Mouse (Mus musculus): Measurements from ENCODE around the gene Dnm1.

Gene Dnm1

DNA sequence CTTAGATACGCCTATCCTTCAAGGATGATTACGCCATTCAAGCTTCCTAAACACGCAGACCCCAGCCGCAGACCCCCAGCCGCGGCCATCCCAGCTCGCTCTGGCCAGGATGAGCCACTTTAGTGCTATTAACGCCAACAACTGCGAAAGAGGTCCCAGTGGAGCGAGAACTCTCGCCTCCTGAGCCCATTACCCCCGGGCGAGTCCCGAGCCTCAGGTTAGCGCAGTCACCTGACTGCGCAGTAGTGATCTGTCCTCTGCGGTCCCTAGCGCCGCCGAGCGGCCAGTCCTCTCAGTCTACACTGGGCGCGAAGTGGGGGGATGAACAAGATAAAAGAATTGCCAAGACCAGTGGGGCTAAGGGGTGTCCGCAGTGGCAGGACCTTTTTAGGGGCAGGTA lies 8.3 kb upstream of the Dnm1 start:
- DNase-seq: peak; percentile 91 to 94

DNA sequence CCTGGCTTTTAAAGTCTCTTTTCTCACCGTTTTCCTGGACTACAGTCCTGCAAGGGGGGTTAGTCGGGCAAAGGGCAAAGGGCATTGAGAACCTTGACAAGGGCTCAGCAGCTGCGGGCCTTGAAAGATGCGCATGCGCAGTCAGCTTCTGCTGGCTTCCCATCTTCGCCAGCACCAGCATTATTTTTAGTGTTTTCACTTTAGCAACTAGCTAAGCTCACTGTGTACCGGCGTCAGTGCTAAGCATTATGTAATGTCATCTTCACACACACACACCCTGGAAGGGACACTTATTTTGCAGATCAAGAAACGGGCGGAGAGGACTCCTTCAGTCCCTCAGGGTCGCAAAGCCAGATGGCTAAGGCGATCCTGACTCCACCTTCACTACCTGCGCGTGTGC lies 7.6 kb upstream of the Dnm1 start:
- DNase-seq: peak; percentile 86 to 87

DNA sequence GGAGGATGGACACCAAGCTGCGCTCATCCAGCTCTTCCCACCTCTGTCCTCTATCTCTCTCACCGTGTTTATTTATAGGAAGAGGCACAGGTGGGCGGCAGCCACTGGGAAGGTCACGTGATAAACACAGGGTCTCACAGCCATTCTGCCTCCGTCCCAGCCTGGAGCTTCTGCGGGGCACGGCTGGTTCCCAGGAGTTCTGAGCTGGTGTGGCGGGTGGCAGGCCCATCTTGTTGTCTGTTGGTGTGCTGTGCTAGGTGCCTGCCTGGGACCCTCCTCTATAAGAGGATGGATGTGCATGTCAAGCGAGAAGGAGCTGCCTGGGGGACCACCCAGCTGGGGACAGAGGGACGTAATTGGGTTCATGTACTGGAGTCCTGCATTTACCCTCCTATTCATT lies 5.2 kb upstream of the Dnm1 start:
- no peak for DNase-seq

DNA sequence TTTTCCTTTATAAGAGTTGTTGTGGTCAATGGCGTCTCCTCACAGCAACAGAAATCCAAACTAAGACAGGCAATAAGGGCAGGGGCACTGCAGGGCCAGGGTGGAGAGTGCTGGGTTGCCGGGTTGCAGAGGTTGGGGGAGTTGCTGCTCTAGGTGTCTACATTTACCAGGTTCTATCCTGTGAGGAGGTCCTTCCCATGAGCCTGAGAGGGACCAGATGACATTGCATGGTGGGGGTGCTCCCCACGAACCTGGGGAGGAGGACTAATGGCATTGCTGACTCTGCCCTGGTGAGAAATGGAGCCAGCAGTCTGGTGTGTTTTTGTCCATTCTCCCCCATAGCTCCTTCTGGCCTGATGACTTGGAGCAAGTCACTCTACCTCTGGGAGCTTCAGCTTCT lies 4.6 kb upstream of the Dnm1 start:
- no peak for DNase-seq

DNA sequence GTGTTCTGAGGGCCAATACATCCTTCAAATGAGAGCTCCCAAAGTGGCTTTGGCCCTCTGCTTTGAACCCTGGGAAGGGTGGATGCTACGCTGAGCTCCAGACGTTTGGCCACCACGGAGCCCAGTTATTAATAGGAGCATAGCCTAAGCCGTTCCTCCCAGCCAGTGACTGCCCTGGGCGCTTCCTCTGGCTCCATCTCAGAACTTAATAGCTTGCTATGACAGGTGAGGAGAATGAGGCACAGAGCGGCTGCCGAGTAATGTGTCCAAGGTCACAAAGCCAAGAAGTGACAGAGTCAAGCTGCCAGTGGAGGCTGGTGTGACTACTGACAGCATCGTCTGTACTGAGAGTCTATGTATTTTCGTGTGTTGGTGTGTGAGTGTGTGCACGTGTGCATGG lies 3.1 kb upstream of the Dnm1 start:
- DNase-seq: no peak

DNA sequence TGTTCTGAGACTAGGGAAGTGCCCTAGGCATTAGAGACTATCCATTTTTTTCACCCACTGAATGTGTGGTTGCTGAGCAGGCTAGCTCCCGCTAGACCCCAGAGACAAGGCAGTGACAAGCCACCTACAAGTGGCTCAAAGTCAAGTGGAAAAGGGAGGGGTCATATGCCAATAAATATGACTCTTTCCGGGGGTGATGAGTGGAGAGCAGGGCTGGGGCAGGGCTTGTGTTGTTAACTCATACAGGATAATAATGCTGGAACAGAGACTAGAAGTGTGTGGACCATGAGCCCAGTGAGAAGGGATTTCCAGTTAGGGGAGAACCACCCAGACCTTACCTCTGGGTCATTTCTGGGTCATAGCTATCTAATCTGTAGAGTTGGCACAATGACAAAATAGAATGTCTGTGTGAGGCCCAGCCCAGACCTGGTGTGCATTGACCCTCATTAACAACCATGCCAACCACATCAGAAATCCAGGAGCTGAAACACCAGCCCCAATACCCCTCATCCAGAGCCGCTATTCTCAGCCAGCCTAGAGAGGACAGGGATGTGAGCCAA lies 1.3 kb upstream of the Dnm1 start:
- no peak for DNase-seq

DNA sequence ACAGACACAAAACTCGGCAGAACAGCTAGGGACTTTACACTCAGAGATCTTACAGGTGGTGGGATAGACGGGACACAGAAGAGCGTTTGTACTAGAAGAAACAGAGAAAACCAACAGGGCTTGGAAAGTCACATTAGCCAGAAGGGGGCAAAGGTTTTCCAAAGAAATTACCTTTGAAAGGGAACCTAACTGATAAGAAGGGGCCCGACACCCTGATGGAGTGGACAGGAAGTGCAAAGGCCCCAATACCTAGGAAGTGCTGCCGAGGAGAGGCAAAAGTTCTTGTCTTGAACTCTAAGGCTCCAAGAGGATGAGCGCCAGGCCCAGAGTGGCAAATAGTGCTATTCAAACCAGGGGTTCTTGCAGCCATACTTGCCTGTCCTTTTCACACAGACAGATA lies 698 bp upstream of the Dnm1 start:
- no peak for DNase-seq

DNA sequence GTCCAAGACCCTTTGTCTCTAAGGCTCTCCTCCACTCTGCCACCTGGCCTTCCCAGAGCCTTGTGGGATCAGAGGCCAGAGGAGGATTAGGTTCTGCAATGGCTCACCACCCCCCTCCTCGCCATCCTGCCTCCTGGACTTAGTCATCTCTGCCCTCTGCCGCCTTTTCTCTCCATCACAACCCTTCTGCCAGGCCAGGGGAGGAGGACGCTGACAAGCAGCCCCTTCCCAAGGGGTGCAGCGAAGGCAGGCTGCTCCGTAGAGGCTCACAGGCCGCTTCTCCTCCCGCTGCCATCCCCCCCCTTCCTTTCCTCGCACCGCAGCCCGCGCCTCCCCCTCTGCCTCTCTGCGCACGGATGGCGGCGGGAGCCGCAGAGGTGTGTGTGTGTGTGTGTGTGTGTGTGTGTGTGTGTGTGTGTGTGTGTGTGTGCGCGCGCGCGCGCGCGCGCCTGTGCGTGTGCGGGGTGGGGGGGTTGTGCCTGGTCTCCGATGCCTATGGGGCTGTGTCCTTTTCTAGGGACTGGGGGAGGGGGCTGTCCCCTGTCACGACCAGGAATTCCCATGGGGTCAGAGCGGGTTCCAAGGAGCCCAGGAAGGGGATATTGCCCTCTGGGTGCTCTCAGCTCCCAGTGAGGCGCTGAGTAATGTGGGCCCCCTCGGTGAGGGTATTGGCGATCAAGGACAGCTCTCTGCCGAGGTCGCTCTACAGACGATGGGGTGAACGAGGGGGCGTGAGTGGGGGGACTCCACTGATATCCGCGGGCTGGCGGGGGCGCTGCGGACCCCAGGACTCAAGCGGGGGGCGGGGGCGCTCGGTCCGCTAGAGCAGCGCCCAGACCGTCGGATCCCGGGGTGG lies 759 bp downstream of the Dnm1 start, which contains the start of gene Ciz1:
Gene Ciz1 (plus strand): TSS at position 177 of the 856 bp plus-strand sequence.
- DNase-seq: peak; percentile 83 to 89

DNA sequence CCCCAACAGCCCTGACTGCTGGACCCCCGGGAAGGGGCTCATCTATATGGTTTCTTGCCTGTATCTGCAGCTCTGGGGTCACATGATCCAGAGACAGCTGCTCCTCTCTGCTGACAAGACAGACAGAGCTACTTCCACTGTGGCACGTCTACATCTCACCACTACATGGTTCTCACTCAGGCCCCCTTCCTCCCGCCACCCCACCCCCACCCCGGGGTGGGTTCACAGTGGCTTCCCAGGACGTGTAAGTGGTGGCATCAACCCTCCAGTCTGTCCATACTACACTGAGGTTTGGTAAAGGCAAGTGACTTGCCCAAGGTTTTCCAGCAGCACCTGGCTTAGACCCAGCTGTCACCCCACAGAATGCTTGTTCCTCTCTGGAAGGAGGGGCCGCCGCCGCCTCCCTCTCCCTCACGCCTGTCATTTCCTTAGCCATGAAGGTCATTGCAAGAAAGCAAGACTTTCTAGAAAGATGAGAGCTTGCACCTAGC lies 1.6 kb downstream of the Dnm1 start:
- peak; percentile 72 to 78 for DNase-seq

DNA sequence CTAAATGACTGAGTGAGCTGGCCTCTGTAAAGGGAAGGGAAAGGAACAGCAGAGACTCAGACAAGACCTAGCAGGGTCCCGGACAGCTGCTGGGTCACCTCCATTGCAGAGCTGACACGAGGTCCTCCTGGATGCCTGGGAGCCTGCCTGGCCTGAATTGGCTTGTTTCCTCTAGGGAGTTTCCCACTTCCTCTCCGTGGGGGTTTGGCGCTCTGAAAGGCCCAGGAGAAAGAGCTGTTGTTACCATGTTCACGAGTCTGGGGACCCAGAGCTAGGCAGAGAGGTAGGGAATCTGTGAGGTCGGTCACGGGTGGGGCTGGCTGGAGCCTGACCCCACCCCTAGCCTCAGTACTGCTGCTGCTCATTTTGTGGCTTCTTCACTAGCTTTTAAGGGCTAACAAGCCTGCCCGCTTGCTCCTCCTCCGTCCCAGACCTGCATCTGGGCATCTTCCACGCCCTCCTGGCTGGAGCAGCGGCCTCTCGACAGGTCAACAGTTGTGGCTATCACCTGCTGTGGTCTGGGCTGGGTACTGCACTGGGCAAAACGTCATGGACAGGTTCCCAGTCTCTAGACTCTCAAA lies 2.6 kb downstream of the Dnm1 start:
- peak; percentile 74 for DNase-seq

DNA sequence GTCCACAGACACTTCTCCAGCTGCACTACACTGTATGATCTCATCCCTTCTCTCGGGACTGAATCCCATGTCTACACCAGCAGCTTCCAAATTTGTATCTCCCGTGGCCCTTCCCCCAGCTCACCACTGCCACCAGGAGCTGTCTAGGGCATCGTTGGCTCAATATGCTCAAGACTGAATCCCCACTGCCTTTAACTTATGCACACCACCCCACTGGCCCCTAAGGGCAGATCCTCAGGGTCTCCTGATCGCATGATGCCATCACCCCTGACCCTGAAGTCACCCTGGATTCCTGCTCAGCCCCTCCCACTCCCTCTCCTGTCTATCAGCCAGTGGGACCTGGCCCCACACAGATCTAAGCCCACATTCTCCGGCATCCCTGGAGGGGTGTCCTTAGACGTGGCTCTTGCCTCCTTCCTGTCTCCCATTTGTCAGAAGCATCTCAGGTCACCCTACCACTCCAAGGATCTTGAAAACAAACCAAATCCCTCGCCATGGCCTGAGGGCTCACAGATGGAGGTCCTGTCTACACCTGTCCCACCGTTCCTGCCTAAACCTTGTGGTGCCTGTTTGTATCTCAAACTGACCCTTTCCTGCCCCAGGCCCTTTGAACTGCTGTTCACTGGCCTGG lies 3.4 kb downstream of the Dnm1 start:
- peak; percentile 60 to 61 for DNase-seq

DNA sequence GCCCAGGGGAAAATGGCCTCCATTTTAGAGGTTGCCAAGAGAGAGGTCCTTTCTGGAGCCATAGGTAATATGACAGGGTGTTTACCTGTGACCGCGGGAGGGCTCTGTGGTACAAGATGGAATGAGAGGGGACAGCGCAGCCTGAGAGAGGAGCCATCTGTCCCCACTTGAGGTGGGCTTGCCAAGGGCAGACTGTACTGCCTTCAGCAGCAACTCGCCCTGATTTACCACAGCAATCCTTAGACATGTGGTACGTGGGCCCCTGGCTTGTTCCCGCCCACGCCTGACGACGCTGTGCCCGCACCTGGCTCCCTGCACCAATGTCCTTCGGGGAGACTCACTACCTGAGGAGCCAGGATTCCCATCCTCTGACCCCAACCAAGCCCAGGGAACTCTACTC lies 4.8 kb downstream of the Dnm1 start:
- peak; percentile 83 for DNase-seq

DNA sequence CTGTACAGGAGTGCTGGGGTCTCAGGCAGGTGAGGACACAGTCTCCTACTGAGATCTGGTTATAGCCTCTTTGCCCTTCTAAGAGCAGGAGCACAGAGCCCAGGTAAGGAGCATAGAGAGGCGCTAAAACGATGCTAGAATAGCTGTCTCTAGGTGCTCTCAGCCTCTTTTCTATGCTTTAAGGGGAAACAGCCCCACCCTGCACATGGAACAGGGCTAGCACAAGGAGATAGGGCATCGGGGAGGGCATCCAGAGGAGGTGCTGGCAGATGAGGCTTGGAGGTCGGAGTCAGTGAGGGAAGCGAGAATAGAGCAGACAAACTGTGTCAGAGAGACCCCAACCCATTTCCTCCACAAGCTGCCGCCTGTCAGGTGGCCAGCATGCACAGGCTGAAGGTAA lies 6.1 kb downstream of the Dnm1 start:
- DNase-seq: peak in 1 of 2 experiments; percentile 54

DNA sequence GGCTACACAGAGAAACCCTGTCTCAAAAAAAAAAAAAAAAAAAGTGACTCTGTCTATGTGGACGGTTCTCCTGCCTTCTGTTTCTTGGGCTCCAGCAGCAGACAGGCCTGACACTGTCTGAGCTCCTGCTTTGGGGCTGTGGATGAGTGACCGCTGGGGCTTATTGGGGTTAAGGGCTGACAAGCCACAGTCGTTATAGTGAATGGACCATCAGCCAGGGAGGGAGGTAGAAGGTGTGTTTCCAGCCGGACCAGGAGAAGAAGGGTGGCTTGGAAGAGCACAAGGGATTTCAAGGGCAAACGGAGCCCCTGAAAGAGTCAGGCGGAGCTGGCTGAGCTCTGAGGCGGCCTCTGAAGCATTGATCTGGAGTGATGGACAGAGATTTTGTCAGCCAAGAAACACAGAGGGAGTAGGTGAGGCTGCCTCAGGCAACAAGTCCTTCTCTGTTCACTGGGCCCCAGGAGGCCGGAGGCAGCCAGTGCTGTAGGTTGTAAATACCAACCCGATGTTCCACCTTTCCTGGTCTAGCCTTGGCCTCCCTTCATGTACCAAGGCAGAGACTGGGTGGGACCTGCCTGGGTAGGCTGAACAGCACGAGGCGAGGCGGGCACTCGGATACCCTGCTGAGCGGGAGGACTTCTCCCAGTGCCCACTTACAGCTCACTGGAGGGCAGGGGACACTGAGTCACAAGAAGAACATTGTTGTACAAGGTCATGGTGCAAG lies 8.4 kb downstream of the Dnm1 start:
- DNase-seq: peak; percentile 51 to 60

DNA sequence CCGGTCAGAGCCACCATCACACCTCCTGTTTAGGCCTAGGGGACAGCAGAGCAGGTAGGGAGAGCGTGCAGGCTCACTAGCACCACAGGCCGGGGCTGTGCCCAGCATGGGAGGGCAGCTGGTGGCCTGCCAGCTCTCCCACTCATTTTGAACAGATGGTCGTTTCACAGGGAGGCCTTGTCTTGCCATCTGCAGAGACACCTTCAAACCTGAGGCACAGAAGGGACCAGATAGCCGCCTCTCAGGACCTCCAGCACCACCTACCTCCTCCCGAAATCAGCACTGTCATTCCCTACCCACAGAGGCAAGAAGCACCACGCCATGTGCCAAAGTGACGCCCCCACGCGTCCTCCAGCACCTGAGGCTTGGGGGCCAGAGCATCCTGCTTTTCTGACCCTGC lies 9.1 kb downstream of the Dnm1 start:
- peak; percentile 97 to 99 for DNase-seq

DNA sequence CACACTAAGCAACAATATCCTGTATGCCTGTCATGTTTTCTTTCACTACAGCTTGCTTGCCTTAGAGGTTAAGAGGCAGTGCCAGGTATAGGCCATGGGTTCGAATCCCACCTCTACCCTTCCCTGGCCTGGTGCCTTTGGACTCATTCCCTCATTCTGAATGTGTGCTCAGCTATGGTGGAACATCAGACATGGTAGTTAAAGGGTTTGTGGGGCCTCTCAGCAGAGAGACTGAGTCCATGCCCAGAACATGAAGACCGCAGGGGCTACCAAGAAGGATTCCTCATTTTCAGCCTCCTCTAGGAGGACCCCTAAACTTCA lies 9.8 kb downstream of the Dnm1 start:
- DNase-seq: peak in 1 of 2 experiments; percentile 60

DNA sequence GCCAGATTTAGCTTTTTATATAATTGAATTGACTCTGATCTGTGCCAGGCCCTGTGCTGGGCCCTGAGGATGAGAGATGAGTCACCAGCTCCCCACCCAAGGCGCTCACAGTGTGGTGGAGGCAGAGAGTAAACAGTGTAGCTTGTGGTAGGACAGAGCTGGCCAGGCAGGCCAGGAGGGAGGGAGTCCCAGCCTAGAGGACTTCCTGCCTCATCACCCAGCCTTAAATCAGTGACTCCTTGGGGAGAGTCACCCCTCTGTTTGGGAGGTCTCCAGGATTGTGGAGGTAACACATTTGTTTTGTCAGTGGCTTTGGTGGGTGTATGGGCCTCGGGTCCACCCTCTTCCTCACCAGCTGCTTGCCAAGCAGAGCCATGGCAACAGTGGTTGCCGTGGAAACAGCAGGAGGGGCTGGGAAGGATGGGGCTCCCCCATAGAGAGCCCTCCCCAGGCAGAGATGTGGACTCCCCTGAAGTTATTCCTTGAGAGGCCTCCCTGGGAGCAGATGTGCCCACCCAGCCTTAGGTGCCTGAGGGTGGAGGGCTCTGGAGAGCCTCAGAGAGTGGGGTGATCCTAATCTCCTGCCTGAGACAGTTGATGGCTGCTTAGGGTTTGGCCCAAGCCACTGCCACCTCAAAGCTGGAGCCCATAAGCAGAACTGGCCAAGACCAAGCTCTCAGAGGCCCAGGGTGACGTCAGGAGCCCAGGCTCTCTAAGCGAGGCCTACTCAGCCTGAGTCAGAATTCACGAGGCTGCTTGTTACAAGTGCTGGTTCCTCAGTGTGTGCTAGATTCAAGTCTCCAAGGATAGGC lies 10.4 kb downstream of the Dnm1 start:
- peak; percentile 88 to 89 for DNase-seq

DNA sequence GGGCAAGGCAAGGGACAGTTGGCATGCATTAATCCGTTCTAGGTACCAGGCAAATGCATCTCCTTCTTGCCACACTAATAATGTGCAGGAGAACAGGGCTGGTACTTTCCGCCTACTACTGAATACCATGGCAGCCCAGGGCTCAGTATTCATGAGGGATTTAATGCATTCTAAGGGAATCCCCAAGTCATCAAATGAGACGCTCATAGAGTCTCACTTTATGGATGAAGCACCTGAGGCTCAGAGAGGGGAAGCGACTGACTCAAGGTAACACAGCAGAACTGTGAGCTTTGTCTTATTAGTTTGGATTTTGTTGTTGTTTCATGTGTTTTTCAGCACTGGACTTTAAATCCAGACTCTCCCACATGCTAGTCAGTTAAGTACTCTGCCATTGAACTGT lies 11.1 kb downstream of the Dnm1 start:
- DNase-seq: no peak

DNA sequence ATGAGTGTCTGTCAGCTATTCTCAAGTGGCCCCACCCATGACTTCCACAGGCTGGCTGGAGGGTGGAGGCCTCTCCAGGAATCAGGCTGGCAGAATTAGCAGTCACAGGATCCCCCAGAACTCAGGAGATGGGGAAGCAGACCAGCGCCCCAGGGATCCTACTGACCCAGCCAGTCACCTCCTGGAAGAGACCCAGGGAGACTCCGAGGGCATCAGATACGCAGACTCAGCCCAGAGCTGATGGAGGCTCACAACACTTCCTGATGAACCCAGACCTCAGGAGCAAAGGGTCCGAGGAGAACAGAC lies 11.6 kb downstream of the Dnm1 start:
- DNase-seq: peak; percentile 61 to 65

DNA sequence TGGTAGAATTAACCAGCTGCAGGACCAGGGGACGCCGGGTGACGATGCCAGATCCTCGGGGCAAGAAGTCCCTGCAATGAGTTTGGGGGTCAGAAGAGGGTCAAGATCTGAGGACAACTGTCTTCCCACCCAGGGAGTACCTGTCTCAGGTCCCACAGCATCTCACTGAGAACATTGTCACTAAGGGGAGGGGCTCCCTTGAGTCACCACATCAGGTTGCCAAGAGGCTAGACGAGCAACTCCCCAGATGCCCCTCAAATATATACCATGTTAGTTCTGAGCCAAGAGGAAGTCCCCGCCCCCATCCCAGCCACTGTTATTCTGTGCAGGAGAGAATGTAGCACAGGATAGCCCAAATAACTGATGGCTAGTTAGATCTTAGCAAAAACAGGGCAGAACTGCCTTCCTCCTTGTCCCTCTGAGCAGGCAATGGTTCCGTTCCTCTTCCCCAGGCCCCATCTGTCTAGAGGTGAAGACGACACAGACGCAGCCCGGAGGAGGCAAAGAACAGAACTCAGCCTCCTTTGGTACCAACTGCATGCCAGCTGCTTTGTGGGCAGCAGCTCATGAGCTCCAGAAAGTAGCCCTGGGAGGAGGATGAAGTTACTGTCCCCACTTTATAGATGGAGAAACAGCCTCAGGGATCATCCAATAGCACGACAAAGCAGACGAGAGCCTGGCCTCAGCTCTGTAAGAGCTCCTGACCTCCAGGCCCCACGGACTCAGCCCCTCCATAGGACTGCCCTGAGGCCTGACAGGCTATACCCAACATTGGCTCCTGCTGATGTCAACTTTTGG lies 12.1 kb downstream of the Dnm1 start:
- DNase-seq: peak; percentile 55 to 63

DNA sequence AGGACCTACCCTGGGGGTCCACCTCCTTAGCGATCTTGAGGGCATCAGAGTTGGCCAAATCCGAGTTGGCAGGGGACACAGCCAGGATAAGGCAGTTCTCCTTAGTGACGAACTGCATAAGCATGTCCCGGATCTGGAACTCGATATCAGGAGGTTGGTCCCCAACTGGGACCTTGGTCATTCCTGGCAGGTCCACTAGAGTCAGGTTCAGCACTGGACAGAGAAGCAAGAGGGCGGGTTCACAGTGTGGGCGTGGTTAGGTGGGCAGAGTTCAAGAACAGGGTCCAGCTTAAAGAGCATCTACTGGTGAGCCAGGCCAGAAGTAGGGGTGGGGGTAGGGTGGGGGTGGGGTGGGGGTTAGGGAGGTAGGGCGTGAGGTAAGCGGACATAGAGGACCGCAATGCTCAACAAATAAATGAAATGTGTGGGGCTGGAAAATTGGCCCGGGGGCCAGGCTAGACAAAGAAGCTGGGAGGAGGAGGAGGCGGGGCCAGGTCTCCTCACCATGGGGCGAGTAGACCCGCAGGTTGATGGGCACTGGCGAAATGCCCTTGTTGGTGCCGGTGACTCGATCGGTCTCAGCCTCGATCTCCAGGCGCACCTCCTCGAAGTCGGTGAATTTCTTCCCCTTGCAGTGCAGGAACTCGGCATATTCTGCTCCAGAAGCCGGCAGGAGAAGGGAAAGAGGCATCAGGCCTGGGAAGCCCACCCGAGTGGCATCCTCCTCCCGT lies 13.1 kb downstream of the Dnm1 start:
- DNase-seq: peak in 1 of 2 experiments; percentile 61
